Mouse (Mus musculus): Measurements from ENCODE around the gene Eci1. TPM values are rescaled to one million over a fixed set of nuclear protein-coding genes. Genes with fewer than 3 reads are reported as not detected.

Eci1 gene
- total RNA-seq, 1 experiment from 2014 or later, result 228 TPM

- no peak for DNase-seq
These were observed 47.3 kb downstream of the Eci1 start, which contains the start of gene Bricd5 for GRCm38 (mm10) chr17:24473612-24474275. Gene Bricd5 (plus strand): TSS chr17:24473884.

- no peak for DNase-seq
These were observed 48.1 kb downstream of the Eci1 start for GRCm38 (mm10) chr17:24474557-24474956.

DNA sequence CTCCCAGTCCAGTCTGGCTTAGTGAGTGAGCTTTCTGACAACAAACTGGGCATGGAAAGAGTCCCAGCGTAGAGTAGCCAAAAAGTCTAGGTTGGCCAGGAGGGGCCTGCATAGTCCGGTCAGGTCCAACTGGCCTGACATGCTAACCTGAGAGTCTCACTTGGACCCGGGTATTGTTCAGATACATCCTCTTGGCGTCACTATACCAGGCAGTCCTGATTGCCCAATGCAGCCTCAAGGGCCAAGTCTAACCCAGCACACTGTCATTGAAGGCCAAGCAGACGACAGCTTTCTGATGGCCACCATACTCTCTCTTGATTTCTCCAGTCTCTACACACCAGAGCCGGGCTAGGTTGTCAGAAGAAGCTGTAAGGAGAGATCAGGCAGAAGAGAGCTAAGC is 49.1 kb downstream of the Eci1 start:
- DNase-seq, result no peak

DNA sequence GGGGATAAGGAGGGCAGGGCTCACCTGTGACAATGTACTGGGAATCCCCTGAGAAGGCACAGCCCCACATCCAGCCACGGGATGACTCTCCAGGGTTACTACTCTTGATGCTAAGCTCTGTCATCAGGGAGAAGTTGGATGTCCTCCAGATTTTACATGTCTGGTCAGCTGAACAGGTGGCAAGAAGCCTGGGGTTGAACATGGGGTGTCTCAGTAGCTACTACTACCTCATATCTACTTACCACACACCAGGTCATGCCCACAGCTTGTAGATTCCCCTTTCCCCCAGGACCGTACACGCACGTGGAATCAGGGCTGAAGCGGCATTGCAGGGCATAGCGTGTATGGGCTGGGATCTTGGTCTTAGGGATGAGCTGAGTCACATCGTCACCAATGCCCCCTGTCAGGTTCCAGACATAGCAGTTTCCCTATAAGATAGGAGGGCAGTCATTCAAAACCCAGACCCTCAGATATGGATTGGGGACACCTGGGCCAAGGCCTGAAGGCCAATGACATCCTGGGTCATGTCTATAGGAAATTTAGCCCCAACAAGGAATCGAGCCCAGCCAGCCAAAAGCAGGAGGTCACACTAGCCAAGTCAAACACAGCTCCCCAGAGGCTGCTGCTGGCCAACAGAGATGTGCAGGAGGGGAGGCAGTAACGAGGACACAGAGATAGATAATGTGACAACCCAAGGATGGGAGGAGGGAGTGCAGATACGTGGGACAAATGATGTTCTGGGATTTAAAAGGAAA is 49.8 kb downstream of the Eci1 start:
- no peak for DNase-seq

GRCm38 (mm10) chr17:24477053-24477984 is 50.9 kb downstream of the Eci1 start:
- no peak for DNase-seq

DNA sequence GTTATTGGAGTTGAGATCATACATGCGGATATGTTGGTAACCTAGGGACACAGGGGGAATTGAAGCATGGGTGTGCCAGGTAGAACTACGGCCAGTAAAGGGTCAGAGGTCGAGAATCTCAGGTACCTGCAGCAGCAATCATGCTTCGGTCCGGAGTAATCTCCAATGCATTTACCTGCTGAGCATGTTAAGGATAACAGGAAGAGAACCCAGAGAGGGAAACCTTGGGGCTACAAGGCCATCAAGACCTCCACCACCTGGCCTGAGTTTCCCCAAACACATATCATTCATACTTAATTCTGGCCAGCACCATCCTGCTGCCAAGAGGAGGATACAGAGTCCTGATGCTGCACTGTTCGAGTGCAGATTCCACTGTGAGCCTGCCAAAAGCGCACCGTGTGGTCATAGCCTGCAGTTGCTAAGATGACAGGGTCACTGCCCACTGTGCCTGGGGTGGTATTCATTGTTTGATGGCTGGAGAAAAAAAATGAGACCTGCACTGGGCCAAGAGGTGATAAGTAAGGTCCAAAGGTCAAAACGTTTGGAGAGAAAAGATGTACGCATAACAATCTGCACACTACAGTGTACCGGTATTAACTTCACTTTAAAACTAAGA is 51.7 kb downstream of the Eci1 start:
- no peak for DNase-seq

- peak; percentile 98 for DNase-seq
These were observed 52.4 kb downstream of the Eci1 start, which contains the start of gene Mlst8 for GRCm38 (mm10) chr17:24478663-24479380. Gene Mlst8 (minus strand): TSS chr17:24479078.

DNA sequence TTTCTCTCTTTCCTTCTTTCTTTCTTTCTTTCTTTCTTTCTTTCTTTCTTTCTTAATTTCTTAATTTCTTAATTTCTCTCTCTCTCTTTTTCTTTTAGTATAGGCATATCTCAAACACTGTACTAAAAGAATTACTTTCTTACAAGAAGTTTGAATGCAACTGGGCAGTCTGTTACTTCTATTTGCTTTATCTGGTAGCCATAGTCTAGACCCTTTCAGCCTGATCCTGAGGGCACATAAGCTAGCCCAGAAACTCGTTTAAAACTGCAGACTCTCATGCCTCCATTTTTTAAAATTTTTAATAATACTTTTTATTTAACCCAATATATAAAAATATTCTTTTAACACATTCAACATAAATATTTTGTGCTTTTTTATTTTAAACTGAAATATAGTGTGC is 53.0 kb downstream of the Eci1 start:
- no peak for DNase-seq

- no peak for DNase-seq
These were observed 53.9 kb downstream of the Eci1 start for GRCm38 (mm10) chr17:24480201-24480826.

DNA sequence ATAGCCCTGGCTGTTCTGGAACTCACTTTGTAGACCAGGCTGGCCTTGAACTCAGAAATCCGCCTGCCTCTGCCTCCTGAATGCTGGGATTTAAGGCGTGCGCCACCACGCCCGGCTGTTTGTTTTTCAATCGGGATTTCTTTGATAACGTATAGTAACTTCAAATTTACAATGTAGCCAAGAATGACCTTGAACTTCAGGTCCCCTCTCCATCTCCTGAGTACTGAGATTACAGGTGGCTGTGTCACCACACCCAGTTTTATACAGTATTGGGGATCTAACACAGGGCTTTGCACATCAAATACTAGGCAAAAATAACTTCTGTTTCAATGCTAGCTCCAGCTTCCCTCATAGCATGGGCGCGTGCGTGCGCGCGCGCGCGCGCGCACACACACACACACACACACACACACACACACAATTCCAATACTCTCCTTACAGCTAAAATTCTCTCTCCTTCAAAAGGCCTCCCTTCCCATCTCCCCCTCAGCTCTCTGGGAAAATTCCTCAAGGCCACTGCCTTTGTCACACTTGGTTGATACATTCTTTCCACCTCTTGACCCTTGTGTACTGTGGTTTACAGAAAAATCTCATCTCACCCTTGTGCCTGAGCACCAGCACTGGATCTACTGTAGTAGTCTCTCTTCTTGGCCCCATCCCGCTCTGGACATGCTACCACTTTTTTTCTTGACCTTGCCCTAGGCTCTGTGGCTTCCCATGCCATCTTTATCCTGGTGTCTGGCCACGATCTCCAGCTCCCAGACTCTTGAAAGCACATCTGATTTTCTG is 54.8 kb downstream of the Eci1 start:
- no peak for DNase-seq

DNA sequence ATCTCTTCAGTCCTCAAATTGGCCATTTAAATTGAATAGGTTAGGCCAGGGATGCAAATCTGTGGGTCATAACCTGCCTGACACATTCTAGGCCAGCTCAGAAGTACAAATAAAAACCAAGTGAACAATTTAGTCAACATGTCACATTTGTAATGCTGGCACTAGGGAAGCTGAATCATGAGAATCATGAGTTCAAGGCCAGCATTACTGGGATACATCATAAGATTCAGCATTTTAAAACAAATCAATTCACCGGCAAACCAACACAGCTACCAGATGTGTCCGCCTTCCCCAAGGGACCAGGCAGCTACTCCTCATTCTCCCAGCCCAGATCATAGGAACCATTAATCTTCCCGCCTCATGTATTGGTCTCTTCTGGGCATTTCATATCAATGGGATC is 57.1 kb downstream of the Eci1 start:
- no peak for DNase-seq

GRCm38 (mm10) chr17:24485090-24485860 is 58.8 kb downstream of the Eci1 start:
- no peak for DNase-seq

GRCm38 (mm10) chr17:24488186-24488661 is 61.8 kb downstream of the Eci1 start, which contains the start of gene Caskin1:
Gene Caskin1 (plus strand): TSS chr17:24488601.
- peak; percentile 58 for DNase-seq

DNA sequence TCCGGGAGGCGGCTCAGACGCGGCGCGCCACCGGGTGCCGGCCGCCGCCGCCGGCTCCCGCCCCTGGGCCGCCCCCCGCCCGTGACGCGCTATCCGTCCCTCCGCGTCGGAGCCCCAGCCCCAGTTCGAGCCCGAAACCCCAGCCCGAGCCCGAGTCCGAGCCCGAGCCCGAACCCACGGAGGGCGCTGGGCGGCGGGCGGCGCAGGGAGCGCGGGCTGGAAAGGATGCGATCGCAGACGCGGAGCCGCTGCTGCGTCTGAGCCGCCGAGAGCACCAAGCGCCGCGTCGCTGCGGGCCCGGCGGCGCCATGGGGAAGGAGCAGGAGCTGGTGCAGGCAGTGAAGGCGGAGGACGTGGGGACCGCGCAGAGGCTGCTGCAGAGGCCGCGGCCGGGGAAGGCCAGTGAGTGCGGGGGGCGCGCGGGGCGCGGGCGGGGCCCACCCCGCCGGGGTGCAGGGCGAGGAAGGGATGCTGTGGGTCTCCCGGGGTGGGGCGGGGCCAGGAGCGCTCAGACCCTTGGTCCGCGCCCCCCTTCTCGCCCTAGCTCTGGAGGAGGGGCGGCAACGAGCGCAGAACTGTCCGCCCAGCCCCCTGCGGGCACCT is 62.3 kb downstream of the Eci1 start:
- peak; percentile 54 for DNase-seq

All from adrenal gland, postnatal 25 days (tissue).